Mouse (Mus musculus): ENCODE measurements around the gene Cblc.

Gene Cblc

DNA sequence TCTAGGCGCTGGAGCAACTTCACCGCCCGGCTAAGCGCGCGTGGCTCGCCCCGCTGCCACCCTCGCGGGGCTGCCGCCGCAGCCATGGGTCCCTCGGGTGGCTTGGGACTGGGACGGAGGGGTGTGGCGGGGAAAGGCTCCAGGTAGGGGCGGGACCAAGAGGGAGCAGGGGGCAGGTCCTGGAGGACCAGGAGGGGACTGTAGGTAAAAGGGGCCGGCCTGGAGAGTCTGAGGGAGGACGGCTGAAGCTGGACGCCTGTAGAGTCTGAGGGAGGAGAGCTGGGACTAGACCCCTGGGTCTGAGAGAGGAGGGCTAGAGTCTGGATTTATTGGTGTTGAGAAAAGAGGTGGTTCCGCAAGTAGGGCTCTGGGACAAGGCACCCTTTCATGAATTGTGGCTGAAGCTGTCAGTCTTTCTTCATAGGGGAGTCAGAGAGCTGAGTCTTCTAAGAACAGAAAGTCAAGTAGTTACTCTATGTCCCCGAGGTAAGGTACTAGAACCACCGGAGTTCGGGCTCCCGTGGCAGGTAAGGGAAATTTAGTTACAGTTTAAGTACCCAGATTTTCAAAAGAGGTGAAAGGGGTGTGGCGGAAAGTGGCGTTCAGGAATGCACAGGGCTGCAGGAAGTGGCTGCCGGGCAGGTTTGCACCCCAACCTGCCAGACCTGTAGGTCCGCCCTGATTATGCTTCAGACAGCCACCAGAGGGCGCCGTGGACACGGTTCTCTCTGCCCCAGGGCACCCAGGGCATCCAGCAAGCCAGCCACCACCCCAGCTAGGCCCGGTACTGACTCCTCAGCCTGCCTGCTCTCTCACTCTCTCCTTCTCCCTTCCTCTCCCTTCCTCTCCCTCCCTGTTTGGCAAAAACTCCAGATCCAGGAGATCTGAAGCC lies at the start of gene Cblc:
TSS of gene Cblc (minus strand) at position 113 of the 892 bp plus-strand sequence.
- peak; percentile 83 for DNase-seq (ENCODE audit: low spot score)

DNA sequence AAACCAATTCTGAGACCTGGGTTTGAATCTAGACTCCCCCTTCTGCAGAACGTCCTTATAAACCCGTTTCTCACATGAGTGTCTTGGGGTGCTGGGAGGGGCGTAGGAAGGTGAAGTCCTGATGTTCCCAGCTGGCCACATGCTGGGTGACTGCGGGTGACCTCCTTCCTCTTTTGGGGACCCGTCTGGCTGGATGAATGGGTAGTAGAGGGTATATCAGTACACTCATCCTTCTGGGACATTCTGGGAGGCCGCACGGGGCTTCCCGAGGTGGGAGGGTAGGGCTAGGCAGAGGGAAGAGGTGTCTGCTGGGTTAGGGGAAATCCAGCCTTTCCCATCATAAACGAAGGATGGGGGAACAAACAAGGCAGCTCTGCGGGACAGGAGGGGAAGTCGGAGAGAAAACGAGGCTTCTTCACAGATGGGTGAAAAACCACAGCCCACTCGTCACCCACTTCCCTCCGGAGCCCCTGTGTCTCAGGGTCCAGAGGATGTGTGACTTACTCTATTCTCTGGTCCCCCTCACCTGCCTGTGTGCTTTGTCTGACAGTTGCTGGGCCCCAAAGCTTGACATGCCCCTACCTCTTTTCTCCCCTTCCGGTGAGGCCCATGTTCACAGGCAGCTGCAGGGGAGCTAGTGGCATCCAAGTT lies 48.0 kb upstream of the Cblc start:
- DNase-seq (ENCODE audit: low spot score), result no peak

DNA sequence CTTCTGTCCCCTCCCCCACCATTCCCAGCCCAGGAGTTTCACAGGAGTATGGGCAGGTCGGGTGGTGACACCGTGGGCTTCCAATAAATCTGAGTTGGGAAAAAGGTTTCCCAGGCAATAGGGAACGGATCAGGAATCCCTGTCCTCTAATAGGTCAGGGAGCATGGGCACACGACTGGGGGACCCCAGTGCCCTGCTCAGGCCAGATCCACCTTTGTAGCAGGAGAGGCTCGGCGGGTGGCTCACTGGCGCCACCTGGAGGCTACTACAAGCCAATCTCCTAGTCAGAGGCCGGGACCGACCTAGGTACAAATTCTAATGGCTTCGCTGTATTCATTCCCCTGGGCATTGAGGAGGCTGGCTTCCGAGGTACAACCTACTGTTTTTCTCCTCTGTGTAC lies 47.0 kb upstream of the Cblc start:
- peak; percentile 74 for DNase-seq (ENCODE audit: low spot score)

DNA sequence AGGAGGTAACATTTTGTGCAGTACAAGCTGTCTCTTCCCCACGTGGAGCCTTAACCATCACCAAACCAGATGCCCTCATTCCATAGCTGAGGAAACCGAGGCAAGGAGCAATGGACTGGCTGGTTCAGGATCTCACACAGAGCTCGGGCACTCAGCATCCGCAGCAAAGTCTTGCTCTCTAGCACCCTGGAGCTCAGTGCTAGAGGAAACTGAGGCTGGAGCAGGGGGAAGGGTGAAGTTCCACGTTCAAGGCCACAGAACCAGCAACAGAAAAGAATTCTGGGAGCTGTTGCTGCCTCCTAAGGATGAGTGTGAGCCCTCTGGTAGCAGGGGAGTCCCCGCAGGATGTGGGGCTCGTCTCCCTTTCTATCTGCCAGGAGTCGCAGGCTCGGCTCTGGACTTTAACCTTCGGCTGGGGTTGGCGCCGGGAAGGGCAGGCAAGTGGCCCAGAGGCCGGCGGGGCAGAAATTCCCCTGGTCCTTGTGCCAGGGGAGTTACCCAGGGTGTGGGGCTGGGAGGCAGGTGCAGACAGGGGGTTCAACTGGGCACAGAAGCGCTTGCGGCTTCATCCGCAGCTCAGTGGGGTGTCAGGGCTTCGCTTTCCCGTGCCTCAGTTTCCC lies 46.4 kb upstream of the Cblc start:
- DNase-seq (ENCODE audit: low spot score), result no peak

DNA sequence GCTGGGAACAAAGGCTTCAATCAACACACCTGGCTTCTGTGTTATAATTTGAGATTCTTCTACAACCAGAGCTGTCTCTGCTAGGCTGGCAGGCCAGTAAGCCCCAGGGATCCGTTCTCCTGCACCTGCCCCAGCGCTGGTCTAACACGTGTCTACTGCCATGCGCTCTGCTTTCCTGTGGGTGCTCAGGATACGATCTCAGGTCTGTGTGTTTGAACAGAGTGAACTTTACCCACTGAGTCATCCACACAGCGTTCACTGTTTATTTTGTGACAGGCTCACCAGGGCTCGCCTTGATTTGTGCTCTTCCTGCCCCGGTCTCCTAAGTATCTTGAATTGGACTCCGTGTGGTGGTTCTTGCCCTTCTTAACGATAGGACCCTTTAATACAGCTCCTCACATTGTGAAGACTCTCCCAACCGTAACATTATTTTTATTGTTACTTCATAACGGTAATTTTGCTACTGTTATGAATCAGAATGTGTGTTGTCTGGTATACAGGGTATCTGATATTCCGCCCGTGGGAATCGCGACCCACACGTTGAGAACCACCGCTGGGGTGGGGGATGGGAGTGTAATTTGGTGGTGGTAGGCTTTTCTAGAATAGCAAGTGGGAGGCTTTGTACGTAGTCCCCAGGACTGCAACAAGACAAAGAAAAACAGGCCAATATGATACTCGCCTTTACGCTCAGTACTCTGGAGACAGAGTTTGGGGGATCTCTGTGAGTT lies 45.2 kb upstream of the Cblc start:
- DNase-seq (ENCODE audit: low spot score), result no peak

DNA sequence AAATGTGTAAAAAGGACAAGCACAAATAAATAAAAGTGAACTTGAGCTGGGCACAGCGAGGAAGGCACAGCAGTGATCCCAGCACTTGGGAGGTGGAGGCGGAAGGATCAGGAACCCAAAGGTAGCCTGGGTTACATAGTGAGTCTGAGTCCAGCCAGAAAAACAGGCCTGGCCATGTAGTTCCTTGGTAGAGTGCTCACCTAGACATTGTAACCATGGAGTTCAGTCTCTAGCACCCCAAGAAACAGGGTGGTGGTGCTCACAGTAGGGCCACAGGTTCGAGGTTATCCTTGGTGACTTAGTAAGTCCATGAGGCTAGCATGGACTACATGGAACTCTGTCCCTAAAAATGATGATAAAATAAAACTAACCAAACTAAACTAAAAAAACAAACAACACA lies 44.3 kb upstream of the Cblc start:
- no peak for DNase-seq (ENCODE audit: low spot score)

DNA sequence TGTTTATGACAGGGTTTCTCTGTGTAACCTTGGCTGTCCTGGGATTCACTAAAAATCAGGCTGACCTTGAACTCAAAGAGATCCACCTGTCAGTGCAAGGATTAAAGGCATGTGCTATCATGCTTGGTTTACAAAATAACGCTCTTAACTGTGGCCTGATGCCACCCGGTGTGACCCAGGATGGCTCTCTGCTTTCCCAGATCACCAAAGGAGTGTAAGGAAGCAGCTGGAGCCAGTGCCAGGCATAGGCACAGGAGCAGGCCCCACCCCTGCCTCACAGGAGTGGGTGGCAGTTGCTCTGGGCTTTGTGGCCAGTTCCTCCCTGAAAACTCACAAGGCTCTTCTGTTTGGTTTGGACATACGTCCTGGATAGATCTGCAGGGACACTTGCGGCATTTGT lies 43.8 kb upstream of the Cblc start:
- DNase-seq (ENCODE audit: low spot score), result no peak

DNA sequence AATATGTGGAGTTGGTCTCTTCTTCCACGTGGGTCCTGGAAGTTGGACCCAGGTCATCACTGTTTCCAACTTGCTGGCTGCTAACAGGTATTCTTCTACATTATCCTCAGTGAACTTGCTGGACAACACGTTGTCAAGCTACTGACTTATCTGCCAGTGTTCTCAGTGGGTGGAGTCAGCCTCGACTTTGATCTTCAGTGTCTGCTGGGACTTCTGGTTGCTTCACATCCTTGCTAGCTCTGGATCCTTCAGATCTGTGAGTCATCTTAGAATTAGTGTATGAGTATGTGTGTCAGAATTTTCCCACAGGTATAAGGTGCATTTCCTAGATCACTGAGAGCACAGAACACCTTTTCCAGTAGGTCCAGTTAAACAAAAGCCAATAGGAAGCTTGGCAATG lies 40.2 kb upstream of the Cblc start:
- DNase-seq (ENCODE audit: low spot score), result no peak

DNA sequence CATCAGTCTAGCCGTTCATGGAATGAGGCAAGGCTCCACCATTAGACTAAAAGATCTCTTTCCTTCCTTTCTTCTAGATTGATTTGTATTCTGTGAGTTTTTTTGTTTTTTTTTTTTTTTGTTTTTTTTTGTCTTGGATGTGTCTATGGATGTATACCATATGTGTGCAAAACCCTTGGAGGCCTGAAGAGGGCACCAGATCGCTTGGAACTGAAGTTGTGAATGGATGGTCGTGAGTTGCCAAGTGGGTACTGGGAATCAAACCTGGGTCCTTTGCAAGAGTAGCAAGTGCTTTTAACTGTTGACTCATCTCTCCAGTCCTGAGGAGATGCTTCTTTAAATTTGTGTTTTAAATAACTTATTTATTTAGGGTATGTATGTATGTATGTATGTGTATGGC lies 37.4 kb upstream of the Cblc start:
- no peak for DNase-seq (ENCODE audit: low spot score)

DNA sequence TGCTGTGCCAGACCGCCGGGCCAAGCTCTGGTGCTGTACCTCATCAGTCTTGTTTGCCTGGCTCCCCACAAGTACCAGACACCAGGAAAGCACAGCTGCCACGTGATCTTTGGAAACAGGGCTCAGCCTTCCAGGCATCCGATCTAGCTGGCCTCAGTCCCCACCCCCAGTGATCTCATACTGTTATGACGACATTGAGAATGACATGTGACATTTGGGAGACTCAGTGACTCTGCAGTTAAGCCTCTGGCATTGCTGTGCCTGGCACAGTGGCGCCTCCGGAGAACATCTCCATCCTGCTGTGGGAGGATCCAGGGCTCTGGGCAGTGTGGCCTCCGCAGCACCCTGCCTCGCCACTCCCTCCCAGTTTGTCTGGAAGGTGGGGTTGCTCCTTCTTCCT lies 35.2 kb upstream of the Cblc start:
- DNase-seq (ENCODE audit: low spot score), result no peak

DNA sequence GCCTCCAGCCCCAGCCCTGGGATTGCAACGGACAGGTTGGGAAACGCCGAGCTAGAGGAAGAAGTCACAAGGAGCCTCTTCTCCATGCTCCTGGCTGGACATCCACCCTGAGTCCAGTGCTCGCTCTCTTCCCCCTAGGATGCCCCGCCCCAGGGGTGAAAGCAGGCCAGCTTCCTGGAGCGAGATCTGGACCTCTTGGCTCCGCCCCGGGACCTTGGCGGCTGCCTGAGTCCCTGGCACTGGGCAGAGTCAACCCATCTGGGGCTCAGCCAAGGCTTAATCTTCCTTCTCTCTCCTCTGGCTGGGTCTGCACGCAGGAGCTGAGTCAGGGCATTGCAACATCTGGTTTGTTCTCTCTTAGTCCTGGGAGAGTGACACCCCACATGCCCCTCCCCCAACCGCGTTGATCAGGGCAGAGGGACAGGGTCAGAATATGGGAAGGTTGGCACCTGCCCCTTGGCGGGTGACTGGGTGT lies 34.1 kb upstream of the Cblc start:
- peak; percentile 92 for DNase-seq (ENCODE audit: low spot score)

DNA sequence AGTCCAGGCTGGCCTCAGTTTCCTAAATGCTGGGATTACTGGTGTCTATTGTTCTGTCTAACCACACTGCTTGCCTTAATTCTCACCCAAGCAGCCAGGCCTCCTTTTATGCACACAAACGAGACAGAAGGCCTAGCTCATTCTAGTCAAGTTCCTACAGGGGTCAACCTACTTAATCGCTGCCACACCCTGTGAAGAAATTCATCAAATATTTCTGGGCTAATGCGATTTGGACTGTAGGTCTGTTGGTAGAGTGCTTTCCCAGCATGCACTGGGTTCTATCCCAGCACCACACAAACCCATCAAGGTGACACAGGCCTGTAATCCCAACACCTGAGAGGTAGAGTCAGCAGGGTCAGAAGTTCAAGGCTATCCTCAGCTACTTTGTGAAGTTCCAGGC lies 33.1 kb upstream of the Cblc start:
- DNase-seq (ENCODE audit: low spot score), result no peak

DNA sequence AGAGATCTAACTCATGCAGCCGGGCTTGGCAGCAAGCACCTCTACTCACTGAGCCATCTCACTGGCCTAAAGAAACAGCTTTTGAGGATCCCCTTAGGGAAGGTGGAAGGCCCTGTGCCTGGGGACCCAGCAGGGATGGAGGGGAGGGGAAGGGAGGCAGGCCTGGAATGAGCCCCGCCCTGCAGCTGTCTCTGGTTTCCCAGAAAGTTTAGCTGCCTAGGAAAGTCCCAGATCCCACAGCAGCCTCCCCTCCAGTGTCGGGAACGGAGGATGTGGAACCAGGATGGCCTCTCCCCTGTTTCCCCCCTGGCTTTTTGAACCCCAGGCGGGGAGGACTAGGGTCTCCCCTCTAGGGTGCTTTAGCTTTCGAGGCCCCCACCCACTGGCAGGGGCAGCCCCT lies 30.1 kb upstream of the Cblc start:
- DNase-seq (ENCODE audit: low spot score), result no peak

DNA sequence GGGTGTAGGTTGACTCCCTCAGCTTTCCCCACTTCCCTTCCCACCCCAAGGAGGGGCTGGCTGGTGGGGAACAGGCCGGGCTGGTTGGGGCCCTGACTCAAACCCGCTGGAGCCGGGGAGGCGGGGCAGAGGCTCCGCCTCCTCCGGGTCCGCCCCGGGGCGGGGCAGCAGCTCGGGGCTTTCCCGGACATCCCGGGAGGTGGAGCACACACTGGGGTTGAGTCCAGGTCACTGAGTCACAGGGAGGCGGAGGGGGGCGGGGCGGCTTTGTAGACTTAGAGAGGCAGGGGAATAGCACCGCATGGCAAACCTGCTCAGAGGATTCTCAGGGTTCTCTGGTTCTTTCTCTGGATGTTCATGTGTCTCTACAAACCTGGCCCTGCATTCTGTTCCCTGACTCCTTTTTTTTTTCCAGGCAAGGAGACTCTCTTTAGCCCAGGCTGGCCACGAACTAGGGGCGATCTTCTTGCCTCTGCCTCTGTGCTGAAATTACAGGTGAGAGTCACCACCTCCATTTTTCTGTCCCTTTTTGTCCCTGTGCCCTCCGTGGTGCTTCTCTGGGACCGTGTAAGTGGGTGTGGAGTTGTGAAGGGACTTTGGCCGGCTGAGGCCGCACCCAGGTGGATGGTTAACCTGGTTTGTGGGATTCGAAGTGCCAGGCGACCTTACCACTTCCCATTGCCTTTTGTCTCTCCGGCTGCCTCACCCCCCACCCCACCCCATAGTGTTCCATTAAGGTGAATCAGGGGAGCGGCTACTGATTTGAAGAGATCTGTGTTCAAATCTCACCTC lies 27.8 kb upstream of the Cblc start:
- DNase-seq (ENCODE audit: low spot score), result peak; percentile 87

DNA sequence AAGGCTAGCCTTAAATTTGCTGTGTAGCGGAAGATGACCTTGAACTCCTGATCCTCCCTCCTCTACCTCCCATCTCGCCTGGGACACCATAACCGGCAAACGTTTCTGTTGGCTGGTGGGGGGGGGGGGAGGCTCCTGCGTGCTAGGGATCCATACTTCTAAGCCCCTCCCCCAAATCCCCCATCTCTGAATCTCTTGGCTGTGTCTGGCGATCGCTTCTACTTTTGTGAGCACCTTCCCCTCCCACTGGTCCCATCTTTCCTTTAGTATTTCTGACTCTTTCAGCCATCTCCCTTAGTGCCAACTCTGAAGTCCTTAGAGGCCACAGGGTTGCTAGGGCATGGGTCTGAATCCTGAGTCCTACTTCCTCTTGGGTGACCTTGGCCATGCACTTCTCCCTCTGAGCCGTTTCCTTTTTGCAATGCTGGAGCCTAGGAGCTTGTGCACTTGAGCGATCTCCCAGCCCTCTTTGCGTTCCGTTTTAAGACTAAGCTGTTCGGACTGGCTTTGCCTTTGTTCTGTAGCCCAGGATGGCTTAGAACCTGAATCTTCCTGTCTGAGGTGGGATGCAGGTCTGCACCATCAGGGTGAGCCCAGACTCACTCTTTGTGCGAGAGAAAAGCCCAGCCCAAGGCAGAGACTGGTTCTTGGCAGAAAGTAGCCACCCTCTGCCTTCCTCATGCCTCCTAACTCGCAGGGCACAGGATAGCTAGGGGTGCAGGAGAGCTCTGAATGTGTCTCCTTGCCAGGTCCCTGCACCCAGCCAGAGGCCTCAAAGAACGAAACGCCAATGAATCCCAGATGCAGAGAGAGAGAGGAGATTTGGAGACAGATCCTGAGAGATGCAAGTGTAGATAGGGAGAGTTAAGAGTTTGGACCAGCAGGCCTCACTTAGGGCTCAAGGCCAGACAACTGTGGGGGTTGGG lies 26.9 kb upstream of the Cblc start:
- no peak for DNase-seq (ENCODE audit: low spot score)

DNA sequence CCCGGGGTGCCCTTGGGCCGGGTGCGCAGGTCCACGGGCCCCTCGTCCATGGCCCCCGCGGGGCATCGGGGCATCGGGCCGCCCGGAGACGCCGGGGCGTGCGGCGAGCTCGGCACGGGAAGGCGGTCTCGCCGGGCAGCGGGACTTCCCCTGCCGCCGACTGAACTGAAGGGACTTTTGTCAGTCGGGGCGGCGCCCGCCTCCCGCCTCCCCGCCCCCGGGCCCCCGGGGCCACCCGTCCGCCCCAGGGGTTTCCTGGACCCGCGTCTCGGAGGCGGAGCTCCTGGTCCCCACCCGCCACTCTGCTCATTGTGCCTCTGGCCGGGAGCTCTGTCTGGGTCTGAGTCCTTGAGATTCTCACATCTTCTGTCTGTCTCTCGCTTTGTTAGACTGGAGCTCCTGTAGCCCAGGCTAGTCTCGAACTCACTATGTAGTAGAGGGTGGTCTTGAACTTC lies 26.0 kb upstream of the Cblc start, which contains the start of gene Bcl3:
TSS of gene Bcl3 (minus strand) at position 167 of the 455 bp plus-strand sequence.
- peak; percentile 59 for DNase-seq (ENCODE audit: low spot score)

DNA sequence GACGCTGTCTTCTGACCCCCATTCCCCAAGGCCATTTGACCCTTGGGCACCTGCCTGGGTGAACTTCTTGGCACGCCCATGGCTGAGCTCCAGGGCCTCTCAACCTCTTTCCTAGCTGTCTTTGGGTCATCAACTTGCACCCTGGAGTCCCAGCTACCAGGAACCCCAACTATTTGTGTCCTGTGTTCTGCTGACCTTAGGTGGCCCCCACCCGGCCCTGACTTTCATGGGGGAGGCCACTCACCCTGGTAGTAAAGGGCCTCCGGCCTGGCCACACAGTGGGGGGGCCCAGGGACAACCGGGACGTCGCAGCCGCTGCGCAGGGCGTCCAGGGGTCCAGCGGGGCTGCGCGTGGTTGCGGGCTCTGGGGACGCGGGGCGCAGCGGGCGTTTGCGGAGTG lies 25.6 kb upstream of the Cblc start:
- no peak for DNase-seq (ENCODE audit: low spot score)

DNA sequence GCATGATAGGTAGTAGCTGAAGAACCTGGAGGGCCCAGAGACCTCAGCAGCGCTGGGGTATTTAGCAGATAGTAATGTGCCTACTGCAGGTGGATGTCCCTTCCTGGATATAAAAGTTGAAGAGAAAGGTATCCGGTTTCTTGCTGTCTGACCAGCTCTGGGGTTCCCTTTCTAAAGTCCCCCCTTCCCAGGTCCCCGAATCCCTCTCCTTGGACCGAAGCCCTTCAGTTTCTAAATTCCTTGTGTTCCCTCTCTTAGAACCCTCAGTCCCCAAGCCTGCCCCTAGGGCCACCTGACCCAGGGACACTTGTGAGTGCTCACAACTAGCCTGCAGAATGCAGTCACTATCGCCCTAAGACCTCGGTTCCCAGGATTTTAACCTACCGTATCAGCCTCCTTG lies 25.0 kb upstream of the Cblc start:
- no peak for DNase-seq (ENCODE audit: low spot score)

DNA sequence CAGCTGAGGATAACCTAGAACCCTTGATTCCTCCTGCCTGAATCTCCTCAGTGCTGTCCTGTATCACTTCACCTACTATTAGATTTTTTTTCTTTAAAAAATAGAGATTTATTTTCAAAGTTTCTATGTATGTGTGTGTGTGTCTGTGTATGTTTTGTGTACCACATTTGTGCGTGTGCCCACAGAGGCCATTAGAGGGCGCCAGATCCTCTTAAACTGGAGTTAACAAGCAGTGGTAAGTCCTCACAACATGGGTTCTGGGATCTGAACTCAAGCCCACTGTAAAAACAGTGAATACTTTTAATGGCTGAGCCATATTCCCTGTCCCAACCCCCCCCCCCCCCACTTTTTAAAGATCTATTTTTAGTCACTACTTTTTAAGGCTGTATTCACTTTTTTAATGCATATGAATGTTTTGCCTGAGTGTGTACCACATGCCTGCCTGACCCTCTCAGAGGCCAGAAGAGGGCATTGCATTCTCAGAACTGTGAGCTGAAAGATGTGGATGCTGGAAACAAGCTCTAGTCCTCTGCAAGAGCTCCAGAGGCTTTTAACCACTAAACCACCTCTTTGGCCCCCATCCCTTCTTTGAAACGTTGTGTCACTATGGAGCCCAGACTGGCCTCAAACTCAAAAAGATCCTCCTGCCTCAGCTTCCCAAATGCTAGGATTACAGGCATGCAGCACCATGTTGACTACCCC lies 23.9 kb upstream of the Cblc start:
- no peak for DNase-seq (ENCODE audit: low spot score)

DNA sequence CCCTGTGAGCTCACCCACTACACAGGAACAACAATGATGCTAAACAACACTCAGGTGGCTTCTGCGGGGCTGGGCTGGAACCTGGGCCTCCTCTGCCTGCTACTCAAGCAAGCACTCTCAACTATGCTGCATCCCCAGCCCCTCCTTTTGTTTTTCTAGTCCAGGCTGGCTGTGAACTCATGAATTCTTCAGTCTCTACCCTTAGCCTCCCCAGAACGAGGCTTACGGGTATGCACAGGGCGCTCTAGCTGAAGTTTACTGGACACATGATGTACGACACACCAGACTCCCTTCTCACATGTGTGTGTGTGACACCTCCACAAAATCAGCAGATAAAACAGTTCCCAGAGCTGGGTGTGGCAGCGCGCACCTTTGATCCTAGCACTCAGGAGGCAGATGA lies 22.3 kb upstream of the Cblc start:
- no peak for DNase-seq (ENCODE audit: low spot score)

All from ovary, postnatal 36 days (tissue).